Mouse (Mus musculus): Measurements from ENCODE around the gene Fam25c. TPM values are rescaled to one million over a fixed set of nuclear protein-coding genes. Genes with fewer than 3 reads are reported as not detected.

Fam25c gene
- polyA plus RNA-seq, 1 experiment, result not detected

- Histone ChIP-seq H3K4me3 (ENCODE audit: control insufficient read depth, low read depth, low read length) (no peak overlapping the region), H3K4me1 (ENCODE audit: control insufficient read depth, insufficient read depth, low read length) (peaks cover 2% of the 10 kb centered on the region; the same call in 1 of the 2 replicates), H3K36me3 (ENCODE audit: control insufficient read depth, insufficient read depth, low read length) (no peaks in the 10 kb centered on the region), H3K27me3 (ENCODE audit: control insufficient read depth, insufficient read depth, low read length) (no peaks in the 10 kb centered on the region), H3K27ac (ENCODE audit: control insufficient read depth, insufficient read depth, low read depth, low read length) (no peak overlapping the region)
- TF ChIP-seq POLR2A (IDR thresholded peaks at IDR 0.05; ENCODE audit: control insufficient read depth, low read depth, low read length) (no peak), CTCF (IDR thresholded peaks at IDR 0.05; ENCODE audit: control insufficient read depth, insufficient read depth, insufficient replicate concordance, low read depth, low read length) (no peak)
These were observed 38.1 kb upstream of the Fam25c start for GRCm38 (mm10) chr14:34393295-34393694.

DNA sequence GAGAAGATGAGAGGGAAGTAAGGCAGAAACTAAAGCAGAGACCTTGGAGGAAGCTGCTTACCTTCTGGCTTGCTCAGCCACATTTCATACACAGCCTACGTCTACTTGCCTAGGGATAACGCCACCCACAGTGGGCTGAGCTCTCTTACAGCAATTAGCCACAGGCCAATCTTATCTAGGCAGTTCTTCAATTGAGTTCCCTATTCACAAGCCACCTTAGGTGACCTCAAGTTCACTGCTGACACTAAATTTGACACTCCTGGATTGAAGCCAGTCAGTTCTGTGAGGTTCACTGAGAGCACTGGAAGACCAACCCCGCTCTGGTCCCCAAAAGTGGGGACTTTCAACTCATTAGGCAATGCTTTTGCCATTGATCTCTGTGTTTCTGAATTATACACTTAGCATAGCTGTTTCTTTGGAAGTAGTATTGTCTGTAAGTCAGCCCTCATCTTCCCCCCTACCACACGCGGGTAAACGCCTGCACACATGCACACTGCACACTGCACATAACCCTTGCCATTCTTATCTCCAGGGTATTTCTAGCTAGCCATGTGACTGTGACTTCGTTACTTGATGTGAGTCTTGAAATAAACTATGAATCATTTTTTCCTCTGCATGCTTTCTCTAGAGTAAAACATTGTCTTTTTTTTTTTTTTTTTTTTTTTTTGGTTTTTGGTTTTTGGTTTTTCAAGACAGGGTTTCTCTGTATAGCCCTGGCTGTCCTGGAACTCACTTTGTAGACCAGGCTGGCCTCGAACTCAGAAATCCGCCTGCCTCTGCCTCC, 27.9 kb upstream of the Fam25c start:
- Histone ChIP-seq H3K36me3 (ENCODE audit: control insufficient read depth, insufficient read depth, low read length) (no peaks in the 10 kb centered on the region), H3K4me1 (ENCODE audit: control insufficient read depth, insufficient read depth, low read length) (peaks cover 2% of the 10 kb centered on the region; the same call in 1 of the 2 replicates), H3K27me3 (ENCODE audit: control insufficient read depth, insufficient read depth, low read length) (no peaks in the 10 kb centered on the region), H3K4me3 (ENCODE audit: control insufficient read depth, low read depth, low read length) (no peak overlapping the region), H3K27ac (ENCODE audit: control insufficient read depth, insufficient read depth, low read depth, low read length) (no peak overlapping the region)
- TF ChIP-seq POLR2A (IDR thresholded peaks at IDR 0.05; ENCODE audit: control insufficient read depth, low read depth, low read length), result no peak
- TF ChIP-seq CTCF (IDR thresholded peaks at IDR 0.05; ENCODE audit: control insufficient read depth, insufficient read depth, insufficient replicate concordance, low read depth, low read length), result no peak

DNA sequence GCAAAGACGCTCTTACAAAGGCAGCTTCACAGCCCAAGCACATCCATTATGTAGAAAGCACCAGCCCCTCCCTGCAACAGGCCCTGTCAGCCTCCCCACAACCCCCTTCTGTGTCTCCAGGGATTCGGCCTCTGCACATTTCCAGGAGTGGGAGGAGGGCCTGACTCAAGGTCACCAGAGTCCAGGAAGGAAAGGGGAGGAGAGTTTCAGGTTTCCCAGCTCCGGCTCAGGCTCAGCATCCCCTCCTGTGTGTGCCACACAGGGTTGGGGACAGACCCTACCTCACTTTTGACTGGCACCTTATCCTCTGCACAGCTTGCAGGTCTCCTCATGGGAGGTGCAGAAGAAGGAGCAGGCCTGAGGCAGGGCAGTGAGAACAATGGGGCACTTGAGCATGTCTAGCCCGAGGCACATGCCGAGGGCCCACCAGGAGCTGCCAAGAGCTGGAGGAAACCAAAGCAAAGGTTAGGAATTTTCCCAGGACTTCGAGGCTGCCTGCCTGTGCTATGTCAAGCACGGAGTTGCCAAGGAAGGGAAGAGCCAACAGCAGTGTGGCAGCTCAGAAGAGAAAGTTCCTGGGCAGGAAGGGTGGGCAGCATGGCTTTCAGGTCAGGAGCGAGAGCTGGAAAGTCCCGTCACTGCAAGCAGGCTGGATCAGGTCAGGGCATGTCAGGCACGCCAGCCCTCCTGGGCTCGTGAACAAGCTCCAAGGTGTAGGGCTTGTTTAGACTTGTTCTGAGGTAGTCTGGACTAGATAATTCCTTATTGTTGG, 23.5 kb upstream of the Fam25c start:
- TF ChIP-seq POLR2A (IDR thresholded peaks at IDR 0.05; ENCODE audit: control insufficient read depth, low read depth, low read length), result no peak
- H3K27ac ChIP-seq (ENCODE audit: control insufficient read depth, insufficient read depth, low read depth, low read length), result peak overlapping the region; percentile 52; the same call in 1 of the 2 replicates
- H3K36me3 ChIP-seq (ENCODE audit: control insufficient read depth, insufficient read depth, low read length), result no peaks in the 10 kb centered on the region
- peaks cover 4% of the 10 kb centered on the region; the same call in 1 of the 2 replicates for H3K4me1 ChIP-seq (ENCODE audit: control insufficient read depth, insufficient read depth, low read length)
- H3K27me3 ChIP-seq (ENCODE audit: control insufficient read depth, insufficient read depth, low read length), result no peaks in the 10 kb centered on the region
- no peak overlapping the region for H3K4me3 ChIP-seq (ENCODE audit: control insufficient read depth, low read depth, low read length)

GRCm38 (mm10) chr14:34377121-34377520, 21.9 kb upstream of the Fam25c start:
- Histone ChIP-seq H3K4me3 (ENCODE audit: control insufficient read depth, low read depth, low read length) (no peak overlapping the region), H3K27me3 (ENCODE audit: control insufficient read depth, insufficient read depth, low read length) (no peaks in the 10 kb centered on the region), H3K36me3 (ENCODE audit: control insufficient read depth, insufficient read depth, low read length) (no peaks in the 10 kb centered on the region), H3K4me1 (ENCODE audit: control insufficient read depth, insufficient read depth, low read length) (peaks cover 4% of the 10 kb centered on the region; the same call in 1 of the 2 replicates), H3K27ac (ENCODE audit: control insufficient read depth, insufficient read depth, low read depth, low read length) (no peak overlapping the region)
- TF ChIP-seq CTCF (IDR thresholded peaks at IDR 0.05; ENCODE audit: control insufficient read depth, insufficient read depth, insufficient replicate concordance, low read depth, low read length) (no peak), POLR2A (IDR thresholded peaks at IDR 0.05; ENCODE audit: control insufficient read depth, low read depth, low read length) (no peak)

GRCm38 (mm10) chr14:34375941-34376340, 20.7 kb upstream of the Fam25c start:
- TF ChIP-seq CTCF (IDR thresholded peaks at IDR 0.05; ENCODE audit: control insufficient read depth, insufficient read depth, insufficient replicate concordance, low read depth, low read length) (no peak), POLR2A (IDR thresholded peaks at IDR 0.05; ENCODE audit: control insufficient read depth, low read depth, low read length) (no peak)
- H3K4me3 ChIP-seq (ENCODE audit: control insufficient read depth, low read depth, low read length), result no peak overlapping the region

GRCm38 (mm10) chr14:34375415-34375904, 20.2 kb upstream of the Fam25c start, which contains the start of gene Mmrn2:
Mmrn2 (plus strand) TSS chr14:34375465.
- no peaks in the 10 kb centered on the region for H3K27me3 ChIP-seq (ENCODE audit: control insufficient read depth, insufficient read depth, low read length)
- no peak for TF ChIP-seq CTCF (IDR thresholded peaks at IDR 0.05; ENCODE audit: control insufficient read depth, insufficient read depth, insufficient replicate concordance, low read depth, low read length)
- peaks cover 4% of the 10 kb centered on the region; the same call in 1 of the 2 replicates for H3K4me1 ChIP-seq (ENCODE audit: control insufficient read depth, insufficient read depth, low read length)
- no peak within 1 kb of the TSS for H3K4me3 ChIP-seq (ENCODE audit: control insufficient read depth, low read depth, low read length)
- H3K27ac ChIP-seq (ENCODE audit: control insufficient read depth, insufficient read depth, low read depth, low read length), result no peak within 1 kb of the TSS
- H3K36me3 ChIP-seq (ENCODE audit: control insufficient read depth, insufficient read depth, low read length), result no peaks in the 10 kb centered on the region

More at GRCm38 (mm10) chr14:34375941-34376340, 20.7 kb upstream of the Fam25c start:
- H3K36me3 ChIP-seq (ENCODE audit: control insufficient read depth, insufficient read depth, low read length), result no peaks in the 10 kb centered on the region
- no peak overlapping the region for H3K27ac ChIP-seq (ENCODE audit: control insufficient read depth, insufficient read depth, low read depth, low read length)
- H3K27me3 ChIP-seq (ENCODE audit: control insufficient read depth, insufficient read depth, low read length), result no peaks in the 10 kb centered on the region
- H3K4me1 ChIP-seq (ENCODE audit: control insufficient read depth, insufficient read depth, low read length), result peaks cover 4% of the 10 kb centered on the region; the same call in 1 of the 2 replicates

- no peaks in the 10 kb centered on the region for H3K36me3 ChIP-seq (ENCODE audit: control insufficient read depth, insufficient read depth, low read length)
- H3K4me1 ChIP-seq (ENCODE audit: control insufficient read depth, insufficient read depth, low read length), result peaks cover 4% of the 10 kb centered on the region; the same call in 1 of the 2 replicates
- no peak within 1 kb of the TSS for H3K27ac ChIP-seq (ENCODE audit: control insufficient read depth, insufficient read depth, low read depth, low read length)
- no peak for TF ChIP-seq POLR2A (IDR thresholded peaks at IDR 0.05; ENCODE audit: control insufficient read depth, low read depth, low read length)
- TF ChIP-seq CTCF (IDR thresholded peaks at IDR 0.05; ENCODE audit: control insufficient read depth, insufficient read depth, insufficient replicate concordance, low read depth, low read length), result no peak
- no peaks in the 10 kb centered on the region for H3K27me3 ChIP-seq (ENCODE audit: control insufficient read depth, insufficient read depth, low read length)
- no peak within 1 kb of the TSS for H3K4me3 ChIP-seq (ENCODE audit: control insufficient read depth, low read depth, low read length)
These were observed 19.3 kb upstream of the Fam25c start, which contains the start of gene Sncg for GRCm38 (mm10) chr14:34374577-34374976. Sncg (minus strand) TSS chr14:34374789.

Data from testis, adult 2 months (tissue).